Mouse (Mus musculus) MEL (cell line): ENCODE data around the gene Pitpnm3.

ENCODE experiments used
- CTCF ChIP-seq, 3 experiments: IDR thresholded peaks in 2 of 3; conservative IDR thresholded peaks in 1 of 3; 2 replicates each; pipeline ENCODE4 v1.5.1; 2011 to 2012; ENCODE audit warnings: low read length in 3 of 3, low read depth in 2 of 3, mild to moderate bottlenecking in 2 of 3, improper control_type of control experiment in 1 of 3, inconsistent platforms in 1 of 3, mixed read lengths in 1 of 3, moderate library complexity in 1 of 3; ENCODE audit not compliant: control insufficient read depth in 1 of 3, insufficient read depth in 1 of 3, poor library complexity in 1 of 3, severe bottlenecking in 1 of 3
- KAT2A ChIP-seq: conservative IDR thresholded peaks from 2 replicates; pipeline ENCODE4 v1.6.1; 2012; ENCODE audit warnings: low read depth, low read length, improper control_type of control experiment, inconsistent platforms
- ZMIZ1 ChIP-seq: IDR thresholded peaks from 2 replicates; pipeline ENCODE4 v1.6.1; 2012; ENCODE audit warnings: low read depth, mild to moderate bottlenecking, inconsistent platforms, low read length, improper control_type of control experiment, moderate library complexity

DNA sequence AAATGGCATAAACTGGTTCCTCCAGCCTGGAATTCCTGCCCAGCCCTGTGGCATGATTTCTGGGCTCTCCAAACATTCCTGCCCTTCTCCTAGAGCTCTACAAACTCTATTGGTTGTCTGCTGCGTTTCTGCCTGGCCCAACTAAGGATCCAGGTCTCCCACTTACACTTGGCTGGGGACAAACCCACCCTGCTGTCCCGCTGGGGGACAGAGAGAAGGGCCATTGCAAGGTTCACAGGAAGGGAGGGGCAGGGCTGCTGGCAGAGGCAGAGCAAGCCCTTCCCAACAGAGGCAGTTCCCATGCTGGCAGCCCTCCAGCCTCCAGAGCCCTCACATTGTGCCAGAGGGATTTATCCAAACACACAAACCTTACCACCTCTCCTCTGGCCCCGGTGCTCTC, 3.3 kb downstream of the Pitpnm3 start:
- TF ChIP-seq ZMIZ1, result no peak
- no peak for TF ChIP-seq CTCF (IDR thresholded peaks at IDR 0.05 in 2 of 3, conservative IDR thresholded peaks at IDR 0.05 in 1 of 3; ENCODE audit: control insufficient read depth in 1 of 3, insufficient read depth in 1 of 3, low read depth in 2 of 3, low read length in 3 of 3, poor library complexity in 1 of 3, severe bottlenecking in 1 of 3)
- no peak for TF ChIP-seq KAT2A
